Mouse (Mus musculus) ES-E14 (cell line): Measurements from ENCODE around the gene Nol12. TPM values are rescaled to one million over a fixed set of nuclear protein-coding genes. Genes with fewer than 3 reads are reported as not detected.

ENCODE experiments used
- DNase-seq: peaks from one replicate; pipeline ENCODE4 v3.0.0-alpha.2; 2013; ENCODE audit warnings: low read depth, low spot score
- H3K27ac ChIP-seq: 2 replicates; pipeline ENCODE4 v1.5.1; 2012; ENCODE audit warnings: low read depth, mild to moderate bottlenecking, low read length, moderate library complexity, mixed read lengths; ENCODE audit not compliant: poor library complexity, insufficient read depth, severe bottlenecking
- H3K36me3 ChIP-seq: 2 replicates; pipeline ENCODE4 v1.6.1; 2012; ENCODE audit warnings: mild to moderate bottlenecking, low read length, moderate library complexity, mixed read lengths; ENCODE audit not compliant: control insufficient read depth, poor library complexity, insufficient read depth, severe bottlenecking
- H3K4me1 ChIP-seq, 2 experiments: fragments of 150-350 bp in 1 of 2; sonication (generic) in 1 of 2; 2 replicates each; pipeline ENCODE4 v1.6.1; 2012; ENCODE audit warnings: low read length in 2 of 2, mild to moderate bottlenecking in 1 of 2, mixed read lengths in 1 of 2; ENCODE audit not compliant: control insufficient read depth in 2 of 2, insufficient read depth in 2 of 2, poor library complexity in 1 of 2
- H3K4me3 ChIP-seq, 2 experiments: fragments of 150-350 bp in 1 of 2; sonication (generic) in 1 of 2; 2 replicates each; pipeline ENCODE4 v1.5.1; 2012; ENCODE audit warnings: low read length in 2 of 2, low read depth in 1 of 2, mild to moderate bottlenecking in 1 of 2, mixed read lengths in 1 of 2; ENCODE audit not compliant: insufficient read depth in 1 of 2, poor library complexity in 1 of 2, severe bottlenecking in 1 of 2
- H3K9ac ChIP-seq: 2 replicates; pipeline ENCODE4 v1.6.1; 2012; ENCODE audit warnings: low read depth, mild to moderate bottlenecking, low read length, mixed read lengths; ENCODE audit not compliant: poor library complexity, insufficient read depth, severe bottlenecking
- H3K9me3 ChIP-seq: fragments of 150-350 bp; sonication (generic); 2 replicates; pipeline ENCODE4 v1.6.1; 2012; ENCODE audit warnings: low read depth, mild to moderate bottlenecking, low read length; ENCODE audit not compliant: control insufficient read depth, insufficient read depth
- CHD2 ChIP-seq: IDR thresholded peaks from 2 replicates; pipeline ENCODE4 v1.6.1; 2014; ENCODE audit warnings: mild to moderate bottlenecking, low read depth, low read length, inconsistent platforms
- HCFC1 ChIP-seq: IDR thresholded peaks from 2 replicates; pipeline ENCODE4 v1.6.1; 2012; ENCODE audit warnings: low read length, inconsistent platforms, borderline replicate concordance; ENCODE audit not compliant: insufficient read depth
- MAFK ChIP-seq: IDR thresholded peaks from 2 replicates; pipeline ENCODE4 v1.6.1; 2014; ENCODE audit warnings: mild to moderate bottlenecking, low read depth, low read length, inconsistent platforms; ENCODE audit not compliant: insufficient read depth
- ZC3H11A ChIP-seq: IDR thresholded peaks from 2 replicates; pipeline ENCODE4 v1.6.1; 2012; ENCODE audit warnings: low read depth, mild to moderate bottlenecking, inconsistent platforms, low read length, borderline replicate concordance
- ZNF384 ChIP-seq: IDR thresholded peaks from 2 replicates; pipeline ENCODE4 v1.6.1; 2012; ENCODE audit warnings: low read depth, low read length, inconsistent platforms
- in situ Hi-C, 2 experiments: fragments of 600-800 bp; cut with MboI; formaldehyde crosslinking; loops; one replicate each; pipeline ENCODE4 v1.15.1; 2025; ENCODE audit warnings: low sequenced_read_pairs in 2 of 2, inconsistent platforms in 1 of 2; ENCODE audit not compliant: unreplicated experiment in 2 of 2
- total RNA-seq: library from RNA; depleted of rRNA; stranded (reverse); fragments of 300-350 nt; gene quantifications from 2 replicates; pipeline ENCODE4 v1.2.3, GENCODE M21; 2012

Gene Nol12
- total RNA-seq, 1 experiment: 26.6 TPM

- H3K9ac ChIP-seq: no peak overlapping the region
- in situ Hi-C loops: no loop called here
- no peak overlapping the region for H3K4me3 ChIP-seq
- peaks cover 18% of the 10 kb centered on the region for H3K36me3 ChIP-seq
- H3K27ac ChIP-seq: no peak overlapping the region
- peaks cover 0 to 8% of the 10 kb centered on the region in 2 experiments; a peak in 1 of 4 replicates for H3K4me1 ChIP-seq
- DNase-seq: no peak
- TF ChIP-seq CHD2 (no peak), ZNF384 (no peak), MAFK (no peak), ZC3H11A (no peak), HCFC1 (no peak)
- no peaks in the 10 kb centered on the region for H3K9me3 ChIP-seq
Observed at GRCm38 (mm10) chr15:78989152-78990092, 54.7 kb downstream of the Nol12 start.

- Histone ChIP-seq H3K27ac (no peak overlapping the region), H3K9me3 (no peaks in the 10 kb centered on the region), H3K4me1 (peaks cover 0 to 4% of the 10 kb centered on the region in 2 experiments; a peak in 1 of 4 replicates), H3K4me3 (no peak overlapping the region), H3K36me3 (peaks cover 20% of the 10 kb centered on the region), H3K9ac (no peak overlapping the region)
- TF ChIP-seq CHD2 (no peak), ZNF384 (no peak), ZC3H11A (no peak), MAFK (no peak), HCFC1 (no peak)
- in situ Hi-C loops: no loop called here
- DNase-seq: no peak
Observed at GRCm38 (mm10) chr15:78990093-78990463, 55.3 kb downstream of the Nol12 start.

- peaks cover 21% of the 10 kb centered on the region for H3K36me3 ChIP-seq
- in situ Hi-C loops: no loop called here
- H3K9ac ChIP-seq: no peak overlapping the region
- H3K4me1 ChIP-seq: peaks cover 0 to 4% of the 10 kb centered on the region in 2 experiments; a peak in 1 of 4 replicates
- no peak for DNase-seq
- no peak overlapping the region for H3K27ac ChIP-seq
- no peak for TF ChIP-seq HCFC1
- TF ChIP-seq ZNF384: no peak
- no peak for TF ChIP-seq MAFK
- TF ChIP-seq CHD2: no peak
- TF ChIP-seq ZC3H11A: no peak
- H3K9me3 ChIP-seq: no peaks in the 10 kb centered on the region
- no peak overlapping the region for H3K4me3 ChIP-seq
Observed at GRCm38 (mm10) chr15:78990970-78991525, 56.3 kb downstream of the Nol12 start.

GRCm38 (mm10) chr15:78992235-78992634 lies 57.5 kb downstream of the Nol12 start:
- in situ Hi-C loops: no loop called here
- H3K9me3 ChIP-seq: no peaks in the 10 kb centered on the region
- peaks cover 21% of the 10 kb centered on the region for H3K36me3 ChIP-seq
- no peak for DNase-seq
- no peak overlapping the region for H3K4me3 ChIP-seq
- H3K27ac ChIP-seq: no peak overlapping the region
- peaks cover 0 to 2% of the 10 kb centered on the region in 2 experiments; a peak in 1 of 4 replicates for H3K4me1 ChIP-seq
- H3K9ac ChIP-seq: no peak overlapping the region
- TF ChIP-seq HCFC1: no peak
- no peak for TF ChIP-seq CHD2
- TF ChIP-seq MAFK: no peak
- TF ChIP-seq ZNF384: no peak
- TF ChIP-seq ZC3H11A: no peak
